Mouse (Mus musculus) heart, adult 2 months (tissue): ENCODE measurements around the gene Pecam1.

Experiments used
- CTCF ChIP-seq: fragments of 200-600 bp; IDR thresholded peaks from 2 replicates; pipeline ENCODE4 v1.8.1; 2022; ENCODE audit warnings: antibody characterized with exemption, mild to moderate bottlenecking, moderate library complexity
- POLR2A ChIP-seq: fragments of 200-500 bp; IDR thresholded peaks from 2 replicates; pipeline ENCODE4 v1.6.1; 2011; ENCODE audit warnings: mild to moderate bottlenecking, low read depth, low read length, control low read depth; ENCODE audit not compliant: insufficient read depth

GRCm38 (mm10) chr11:106723611-106724125 is 26.8 kb downstream of the Pecam1 start:
- TF ChIP-seq CTCF (no peak), POLR2A (no peak)
